7 mouse cellular contexts compared by ENCODE assay signal in the genomic region with DNA sequence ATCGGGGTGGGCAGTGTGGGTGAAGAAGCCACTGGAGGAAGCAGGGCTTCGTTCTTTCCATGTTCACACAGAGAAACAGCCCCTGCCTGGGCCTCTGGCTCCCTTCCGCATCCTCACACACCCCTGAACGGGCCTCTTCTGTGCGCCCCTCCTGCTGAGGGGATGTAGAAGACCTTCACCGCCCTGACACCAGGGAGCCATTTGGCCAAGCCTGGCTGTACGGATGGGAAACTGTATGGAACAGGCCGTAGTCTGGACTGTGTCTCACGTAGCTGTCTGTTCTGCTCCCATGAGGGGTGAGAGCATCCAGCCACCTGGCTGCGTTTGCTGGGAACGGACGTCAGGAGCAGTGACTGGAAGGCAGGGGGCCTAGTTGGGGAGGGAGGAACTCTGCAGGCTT. TPM values are rescaled to one million over a fixed set of nuclear protein-coding genes. Genes with fewer than 3 reads are reported as not detected.
A peak's percentile ranks its signal among the peaks of the same experiment; 100 is the strongest.
DNase-seq lines count a peak whose midpoint lies in the region; ATAC-seq lines count a peak whose summit lies in the region.

No protein-coding gene starts in this region.

- no peak for DNase-seq in hindbrain, embryonic 11.5 days (ENCODE audit: low spot score)
- no peak for DNase-seq in hindbrain, embryonic 14.5 days (ENCODE audit: low spot score)
- no peak for DNase-seq in spleen, adult 18-20 months

- H3K4me3 ChIP-seq in hindbrain, embryonic 11.5 days (ENCODE audit: low read depth, low read length) = no peak overlapping the region
- H3K4me3 ChIP-seq in hindbrain, embryonic 14.5 days (replicated peaks; ENCODE audit: low read length) = no peak overlapping the region
- H3K4me3 ChIP-seq in embryonic facial prominence, embryonic 12.5 days = no peak overlapping the region
- no peak overlapping the region for H3K4me3 ChIP-seq in hindbrain, embryonic 15.5 days
- H3K4me3 ChIP-seq in midbrain, embryonic 12.5 days = no peak overlapping the region

- no peak overlapping the region for H3K9ac ChIP-seq in hindbrain, embryonic 11.5 days (ENCODE audit: low read depth, low read length)
- H3K9ac ChIP-seq in hindbrain, embryonic 14.5 days = no peak overlapping the region
- H3K9ac ChIP-seq in embryonic facial prominence, embryonic 12.5 days = peak overlapping the region; percentile 19; the same call in 1 of the 2 replicates
- no peak overlapping the region for H3K9ac ChIP-seq in hindbrain, embryonic 15.5 days
- no peak overlapping the region for H3K9ac ChIP-seq in midbrain, embryonic 12.5 days (replicated peaks)

- peaks cover 15% of the 10 kb centered on the region for H3K4me1 ChIP-seq in hindbrain, embryonic 11.5 days (replicated peaks; ENCODE audit: control insufficient read depth, insufficient read depth, low read length)
- peaks cover 23% of the 10 kb centered on the region for H3K4me1 ChIP-seq in hindbrain, embryonic 14.5 days (replicated peaks; ENCODE audit: control insufficient read depth, insufficient read depth, low read length)
- H3K4me1 ChIP-seq in embryonic facial prominence, embryonic 12.5 days = peaks cover 50% of the 10 kb centered on the region
- H3K4me1 ChIP-seq in hindbrain, embryonic 15.5 days (replicated peaks) = peaks cover 44% of the 10 kb centered on the region
- H3K4me1 ChIP-seq in midbrain, embryonic 12.5 days = peaks cover 50% of the 10 kb centered on the region

- no peak overlapping the region for H3K4me2 ChIP-seq in hindbrain, embryonic 11.5 days (replicated peaks; ENCODE audit: low read depth, low read length)
- H3K4me2 ChIP-seq in hindbrain, embryonic 14.5 days (replicated peaks) = no peak overlapping the region
- H3K4me2 ChIP-seq in embryonic facial prominence, embryonic 12.5 days (replicated peaks) = peak overlapping the region; percentile 24; the same call in 1 of the 2 replicates
- no peak overlapping the region for H3K4me2 ChIP-seq in hindbrain, embryonic 15.5 days
- no peak overlapping the region for H3K4me2 ChIP-seq in midbrain, embryonic 12.5 days (replicated peaks)

- peaks cover 28% of the 10 kb centered on the region for H3K27me3 ChIP-seq in hindbrain, embryonic 11.5 days (ENCODE audit: control insufficient read depth, insufficient read depth, low read length)
- H3K27me3 ChIP-seq in hindbrain, embryonic 14.5 days (ENCODE audit: control insufficient read depth, insufficient read depth, low read length) = peaks cover 8% of the 10 kb centered on the region; the same call in 1 of the 2 replicates
- no peaks in the 10 kb centered on the region for H3K27me3 ChIP-seq in embryonic facial prominence, embryonic 12.5 days
- peaks cover 34% of the 10 kb centered on the region for H3K27me3 ChIP-seq in hindbrain, embryonic 15.5 days
- peaks cover 72% of the 10 kb centered on the region for H3K27me3 ChIP-seq in midbrain, embryonic 12.5 days

- H3K27ac ChIP-seq in hindbrain, embryonic 11.5 days (ENCODE audit: low read depth, low read length) = no peak overlapping the region
- H3K27ac ChIP-seq in hindbrain, embryonic 14.5 days = no peak overlapping the region
- peak overlapping the region; percentile 77 for H3K27ac ChIP-seq in embryonic facial prominence, embryonic 12.5 days
- no peak overlapping the region for H3K27ac ChIP-seq in hindbrain, embryonic 15.5 days (replicated peaks)
- H3K27ac ChIP-seq in midbrain, embryonic 12.5 days (replicated peaks) = no peak overlapping the region

- ATAC-seq in hindbrain, embryonic 11.5 days (ENCODE audit: low FRiP score) = peak; percentile 31; the same call in 1 of the 2 replicates
- ATAC-seq in hindbrain, embryonic 14.5 days (ENCODE audit: low FRiP score) = no peak
- peak; percentile 53; the same call in 1 of the 2 replicates for ATAC-seq in embryonic facial prominence, embryonic 12.5 days (ENCODE audit: insufficient number of reproducible peaks, insufficient read depth, low FRiP score, low TSS enrichment)
- ATAC-seq in hindbrain, embryonic 15.5 days (ENCODE audit: low FRiP score, low read depth) = 0 out of 2 replicates have a peak, but pooled peaks have one; percentile 23
- ATAC-seq in midbrain, embryonic 12.5 days (ENCODE audit: low FRiP score, low read depth) = 0 out of 2 replicates have a peak, but pooled peaks have one; percentile 5
- no peak for ATAC-seq in frontal cortex, adult (ENCODE audit: low TSS enrichment)

- no peaks in the 10 kb centered on the region for H3K9me3 ChIP-seq in hindbrain, embryonic 11.5 days (ENCODE audit: control insufficient read depth, low read length)
- no peaks in the 10 kb centered on the region for H3K9me3 ChIP-seq in hindbrain, embryonic 14.5 days (ENCODE audit: control insufficient read depth, low read length)
- H3K9me3 ChIP-seq in embryonic facial prominence, embryonic 12.5 days = no peaks in the 10 kb centered on the region
- no peaks in the 10 kb centered on the region for H3K9me3 ChIP-seq in hindbrain, embryonic 15.5 days
- no peaks in the 10 kb centered on the region for H3K9me3 ChIP-seq in midbrain, embryonic 12.5 days

- WGBS in hindbrain, embryonic 11.5 days = 15% methylated on average over 12 of the region's 12 CpGs
- WGBS in hindbrain, embryonic 14.5 days = 17% methylated on average over 12 of the region's 12 CpGs
- WGBS in embryonic facial prominence, embryonic 12.5 days = 17% methylated on average over 12 of the region's 12 CpGs
- WGBS in hindbrain, embryonic 15.5 days = 22% methylated on average over 12 of the region's 12 CpGs
- WGBS in midbrain, embryonic 12.5 days = 24% methylated on average over 12 of the region's 12 CpGs

- no peaks in the 10 kb centered on the region for H3K36me3 ChIP-seq in hindbrain, embryonic 11.5 days (ENCODE audit: control insufficient read depth, insufficient read depth, low read length)
- H3K36me3 ChIP-seq in hindbrain, embryonic 14.5 days (replicated peaks; ENCODE audit: control insufficient read depth, insufficient read depth) = no peaks in the 10 kb centered on the region
- no peaks in the 10 kb centered on the region for H3K36me3 ChIP-seq in embryonic facial prominence, embryonic 12.5 days
- no peaks in the 10 kb centered on the region for H3K36me3 ChIP-seq in hindbrain, embryonic 15.5 days
- H3K36me3 ChIP-seq in midbrain, embryonic 12.5 days = no peaks in the 10 kb centered on the region

RNA-seq across cellular contexts. Expression of a gene that starts 15.8 kb away (rescaled TPM):
- 77.7 and 84.4 TPM in 2 replicates for polyA plus RNA-seq in hindbrain, embryonic 11.5 days (2014; fragmentation: Nextera tagmentation; extraction: Ambion mirVana)
- polyA plus RNA-seq in hindbrain, embryonic 14.5 days (2014; fragmentation: Nextera tagmentation; extraction: Ambion mirVana) = 62.6 and 73.4 TPM in 2 replicates
- 316 and 347 TPM in 2 replicates for polyA plus RNA-seq in embryonic facial prominence, embryonic 12.5 days (2016; fragmentation: Nextera tagmentation; extraction: Ambion mirVana)
- polyA plus RNA-seq in hindbrain, embryonic 15.5 days (2015; fragmentation: Nextera tagmentation; extraction: Ambion mirVana) = 56.8 and 61.4 TPM in 2 replicates
- 87.5 and 95.9 TPM in 2 replicates for polyA plus RNA-seq in midbrain, embryonic 12.5 days (2016; fragmentation: Nextera tagmentation; extraction: Ambion mirVana)

Comparison
In these comparisons a context has a peak if more than half of its experiments do, and no peak if none do; other contexts are left out.
1. ATAC-seq: peak in hindbrain, embryonic 11.5 days (single experiment), embryonic facial prominence, embryonic 12.5 days (single experiment), hindbrain, embryonic 15.5 days (single experiment) and midbrain, embryonic 12.5 days (single experiment); none in hindbrain, embryonic 14.5 days (single experiment) and frontal cortex, adult (single experiment).